Mouse (Mus musculus) stomach, postnatal 0 days (tissue): ENCODE results near the gene Tmem101.

Experiments
- CTCF ChIP-seq: IDR thresholded peaks from 2 replicates; pipeline ENCODE4 v1.5.1; 2016; ENCODE audit warnings: antibody characterized with exemption, low read depth, mild to moderate bottlenecking, moderate library complexity
- EP300 ChIP-seq: optimal IDR thresholded peaks from 2 replicates; pipeline ENCODE3; 2016; ENCODE audit warnings: antibody characterized with exemption

GRCm38 (mm10) chr11:102165971-102166722 is 9.9 kb upstream of the Tmem101 start:
- TF ChIP-seq CTCF = no peak
- no peak for TF ChIP-seq EP300
